Comparison of ENCODE assay signal across 9 mouse cellular contexts in the genomic region with DNA sequence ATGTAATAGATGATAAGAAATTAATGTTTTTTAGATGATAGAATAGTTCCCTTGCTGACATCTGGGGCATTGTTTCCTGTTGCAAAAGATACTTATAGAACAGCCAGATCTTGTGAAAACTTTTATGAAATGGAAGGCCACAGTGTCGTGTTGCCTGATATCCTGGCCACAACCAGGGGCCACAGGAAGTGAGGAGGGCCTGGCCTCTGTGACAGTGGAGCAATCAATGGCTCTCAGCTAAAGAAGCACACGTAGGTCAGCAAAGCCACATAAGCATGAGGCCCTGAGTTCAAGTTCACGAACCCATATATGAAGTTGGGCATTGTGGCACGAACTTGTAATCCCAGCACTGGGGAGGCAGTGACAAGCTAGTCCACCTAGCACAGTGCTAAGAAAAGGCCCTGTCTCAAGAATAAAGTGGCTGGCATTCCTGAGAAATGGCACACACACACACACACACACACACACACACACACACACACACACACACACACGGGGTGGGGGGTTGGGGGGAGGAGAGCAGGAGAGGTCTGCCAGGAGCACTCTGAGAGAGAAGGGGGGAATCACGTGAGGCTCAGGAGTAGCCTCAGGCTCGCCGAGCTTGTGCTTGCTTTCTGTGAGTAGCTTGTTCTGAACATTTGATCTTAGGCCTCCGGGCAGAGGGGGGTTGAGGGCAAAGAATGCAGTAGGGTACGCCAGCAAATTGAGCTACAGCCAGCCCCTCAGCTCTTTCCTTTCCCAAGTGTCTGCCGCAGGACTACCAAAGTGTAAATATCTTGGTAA. TPM values are rescaled to one million over a fixed set of nuclear protein-coding genes. Genes with fewer than 3 reads are reported as not detected.
A peak's percentile ranks its signal among the peaks of the same experiment; 100 is the strongest.
DNase-seq lines count a peak whose midpoint lies in the region; ATAC-seq lines count a peak whose summit lies in the region.
"Had no signal": no experiment of that assay in that cellular context is flagged by ENCODE, and none has a peak within 500 bp of the region (broad histone marks: within the 10 kb centered on the region; RNA-seq: fewer than 3 reads in every experiment).

No protein-coding gene starts in this region.

- peak; percentile 8 for DNase-seq in lung, postnatal 25 days (ENCODE audit: low spot score)
- no peak for DNase-seq in right cerebral cortex, adult 18-20 months
- no peak for DNase-seq in gastrocnemius, adult 18-20 months (ENCODE audit: low spot score)
- DNase-seq in adrenal gland, postnatal 14 days: no peak
- DNase-seq: thymus, postnatal 14 days had no signal

- H3K4me1 ChIP-seq in forebrain, embryonic 12.5 days: peaks cover 7% of the 10 kb centered on the region
- 0 out of 2 replicates have a peak, but pooled peaks cover 2% of the 10 kb centered on the region for H3K4me1 ChIP-seq in kidney, embryonic 14.5 days (ENCODE audit: control insufficient read depth, insufficient read depth, low read length)

- no peaks in the 10 kb centered on the region for H3K27me3 ChIP-seq in forebrain, embryonic 12.5 days
- no peaks in the 10 kb centered on the region for H3K27me3 ChIP-seq in kidney, embryonic 14.5 days (ENCODE audit: control insufficient read depth, insufficient read depth, low read length)

- WGBS in forebrain, embryonic 12.5 days: 35% methylated on average over 10 of the region's 11 CpGs
- WGBS in kidney, embryonic 14.5 days: 46% methylated on average over 10 of the region's 11 CpGs

- no peaks in the 10 kb centered on the region for H3K9me3 ChIP-seq in forebrain, embryonic 12.5 days
- H3K9me3 ChIP-seq in kidney, embryonic 14.5 days (ENCODE audit: control insufficient read depth, low read length): no peaks in the 10 kb centered on the region

- H3K36me3 ChIP-seq in forebrain, embryonic 12.5 days (replicated peaks): no peaks in the 10 kb centered on the region
- no peaks in the 10 kb centered on the region for H3K36me3 ChIP-seq in kidney, embryonic 14.5 days (ENCODE audit: control insufficient read depth, insufficient read depth, low read length)

- ATAC-seq in common myeloid progenitor, adult 5-6 weeks (replicated peaks; ENCODE audit: low read depth, poor library complexity, severe bottlenecking): peak; percentile 87
- peak; percentile 65 for ATAC-seq in forebrain, embryonic 12.5 days (ENCODE audit: low FRiP score)
- ATAC-seq in kidney, embryonic 14.5 days (ENCODE audit: low FRiP score, low TSS enrichment): peak; percentile 85
- no peak for ATAC-seq in erythroid progenitor cell, adult 5-6 weeks (replicated peaks; ENCODE audit: low FRiP score, poor library complexity, severe bottlenecking)

- no peak overlapping the region for H3K9ac ChIP-seq in forebrain, embryonic 12.5 days
- no peak overlapping the region for H3K9ac ChIP-seq in kidney, embryonic 14.5 days (ENCODE audit: low read depth, low read length)

- H3K4me2 ChIP-seq in forebrain, embryonic 12.5 days: no peak overlapping the region; the same call in 1 of the 2 replicates
- no peak overlapping the region for H3K4me2 ChIP-seq in kidney, embryonic 14.5 days (replicated peaks; ENCODE audit: low read depth, low read length)

- H3K4me3 ChIP-seq in forebrain, embryonic 12.5 days (replicated peaks): no peak overlapping the region
- no peak overlapping the region for H3K4me3 ChIP-seq in kidney, embryonic 14.5 days (ENCODE audit: low read length)

- no peak overlapping the region for H3K27ac ChIP-seq in forebrain, embryonic 12.5 days
- no peak overlapping the region for H3K27ac ChIP-seq in kidney, embryonic 14.5 days (ENCODE audit: low read depth, low read length)

RNA-seq across cellular contexts. Expression of a gene that starts 0.8 kb away (rescaled TPM):
- total RNA-seq in common myeloid progenitor, adult 5-6 weeks (2017): 1.8 and 3.7 TPM in 2 replicates
- polyA plus RNA-seq in forebrain, embryonic 12.5 days (2016; fragmentation: Nextera tagmentation; extraction: Ambion mirVana): 0.03 TPM in 2 replicates
- 0.01 and 0.11 TPM in 2 replicates for polyA plus RNA-seq in kidney, embryonic 14.5 days (2014; fragmentation: Nextera tagmentation; extraction: Ambion mirVana)
- total RNA-seq in erythroid progenitor cell, adult 5-6 weeks (2015; ENCODE audit: low replicate concordance): 5.0 and 7.2 TPM in 2 replicates
- total RNA-seq in erythroid progenitor cell, adult 5-6 weeks (2017; ENCODE audit: low replicate concordance): 4.4 and 4.6 TPM in 2 replicates
- total RNA-seq in gastrocnemius, adult 18-20 months (2021): under 1 TPM in 1 of 2 experiments, not detected in 1; 0.02 TPM
- total RNA-seq in adrenal gland, postnatal 14 days (2021): 0.04 TPM in 1 of 2 replicates, not detected in the other
